Mouse (Mus musculus) left cerebral cortex, postnatal 25 days (tissue): ENCODE results near the gene Ccnl1. TPM values are rescaled to one million over a fixed set of nuclear protein-coding genes. Genes with fewer than 3 reads are reported as not detected.

Experiments
- DNase-seq, 2 experiments: peaks; one replicate each; pipeline ENCODE4 v3.0.0; 2022; ENCODE audit warnings: low spot score in 2 of 2, mixed read lengths in 1 of 2
- intact Hi-C: fragments of 180-260 bp; cut with DNase I; formaldehyde crosslinking; loops from one replicate; pipeline ENCODE4 v1.15.1; 2025
- total RNA-seq, 2 experiments: library from RNA; stranded (reverse); gene quantifications; 2 replicates each; pipeline ENCODE4 v1.2.3; 2021

The Ccnl1 gene
- total RNA-seq, 2 experiments from 2014 or later = 47.1 to 50.9 TPM

GRCm38 (mm10) chr3:65962270-65962930 lies 4.4 kb upstream of the Ccnl1 start:
- intact Hi-C loops = loop anchor here (5.0 kb wide), 1 partner anchor 1615 kb away; no protein-coding TSS in a partner anchor

GRCm38 (mm10) chr3:65960291-65960945 lies 2.4 kb upstream of the Ccnl1 start:
- intact Hi-C loops = loop anchor here (5.0 kb wide), 1 partner anchor 1617 kb away; no protein-coding TSS in a partner anchor
- no peak for DNase-seq

More at GRCm38 (mm10) chr3:65962270-65962930, 4.4 kb upstream of the Ccnl1 start:
- DNase-seq = no peak

DNA sequence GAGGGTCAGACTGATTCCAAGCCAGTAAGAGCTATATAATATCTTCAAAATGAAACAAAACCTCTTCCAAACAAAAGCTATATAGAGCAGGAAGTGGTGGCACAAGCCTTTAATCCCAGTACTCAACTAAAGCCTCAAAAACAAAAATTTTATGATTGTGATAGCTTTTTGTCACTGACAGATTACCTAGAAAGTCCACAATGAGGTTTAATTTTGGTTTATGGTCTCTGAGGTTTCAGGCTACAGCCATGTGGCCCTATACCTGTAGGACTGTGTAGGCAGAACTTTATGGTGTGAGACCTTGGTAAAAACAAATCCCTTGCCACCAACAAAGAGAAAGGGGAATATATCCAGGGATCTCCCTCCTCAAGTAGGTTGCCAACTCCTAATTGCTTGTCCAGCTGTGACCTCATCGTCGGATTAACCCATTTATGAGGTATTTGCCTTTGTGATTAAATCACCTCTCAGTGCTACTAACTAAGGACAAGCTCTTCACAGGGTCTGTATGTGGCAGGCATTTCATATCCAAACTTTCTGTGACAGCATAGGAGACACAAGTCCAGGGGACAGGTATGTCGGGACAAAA lies 1.5 kb upstream of the Ccnl1 start:
- no peak for DNase-seq
- intact Hi-C loops = loop anchor here (2.0 to 5.0 kb wide), 2 partner anchors 31 to 1618 kb away; no protein-coding TSS in a partner anchor

GRCm38 (mm10) chr3:65958840-65959185 lies 764 bp upstream of the Ccnl1 start:
- no peak for DNase-seq
- intact Hi-C loops = loop anchor here (1.0 to 2.0 kb wide), 2 partner anchors 15 to 32 kb away; no protein-coding TSS in a partner anchor

DNA sequence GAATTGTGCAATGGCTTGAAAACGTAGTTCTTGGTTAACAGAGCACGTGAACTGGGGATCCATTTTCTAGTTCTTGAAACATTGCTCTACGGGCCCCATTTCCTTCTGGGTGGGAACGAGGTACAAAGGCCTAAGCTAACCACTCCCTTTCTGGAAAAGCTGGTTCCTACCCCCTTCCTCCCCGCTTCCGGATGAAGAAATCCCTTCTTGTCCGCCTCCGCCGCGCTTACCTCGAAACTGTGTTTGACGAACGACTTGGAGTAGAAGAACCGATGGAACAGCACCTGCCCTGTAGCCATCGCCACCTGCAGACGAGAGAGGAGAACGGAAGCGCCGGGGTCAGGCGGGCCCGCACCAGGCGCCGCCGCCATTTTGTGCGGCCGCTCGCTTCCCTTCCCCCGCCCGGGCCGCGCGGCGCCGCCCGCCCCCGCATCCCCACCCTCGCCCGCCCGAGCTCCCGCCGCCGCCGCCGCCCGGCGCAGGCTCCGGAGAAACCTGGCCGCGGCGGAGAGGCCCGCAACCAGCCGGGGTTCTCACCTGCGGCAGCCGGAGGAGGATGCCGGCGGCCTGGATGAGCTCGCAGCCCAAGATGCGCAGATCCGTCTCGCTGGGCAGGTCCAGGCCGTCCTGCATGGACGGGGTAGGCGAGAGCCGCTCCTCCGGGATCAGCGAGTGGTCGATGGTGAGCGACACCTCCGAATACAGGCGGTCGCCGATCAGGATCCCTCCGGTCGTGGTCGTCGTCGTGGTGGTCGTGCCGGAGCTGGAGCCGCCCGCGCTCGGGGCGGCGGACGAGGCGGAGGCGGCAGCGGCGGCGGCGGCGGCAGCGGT lies 563 bp downstream of the Ccnl1 start:
- intact Hi-C loops = loop anchor here (1.0 to 2.0 kb wide), 2 partner anchors 17 to 33 kb away; no protein-coding TSS in a partner anchor
- peak; percentile 53 for DNase-seq

DNA sequence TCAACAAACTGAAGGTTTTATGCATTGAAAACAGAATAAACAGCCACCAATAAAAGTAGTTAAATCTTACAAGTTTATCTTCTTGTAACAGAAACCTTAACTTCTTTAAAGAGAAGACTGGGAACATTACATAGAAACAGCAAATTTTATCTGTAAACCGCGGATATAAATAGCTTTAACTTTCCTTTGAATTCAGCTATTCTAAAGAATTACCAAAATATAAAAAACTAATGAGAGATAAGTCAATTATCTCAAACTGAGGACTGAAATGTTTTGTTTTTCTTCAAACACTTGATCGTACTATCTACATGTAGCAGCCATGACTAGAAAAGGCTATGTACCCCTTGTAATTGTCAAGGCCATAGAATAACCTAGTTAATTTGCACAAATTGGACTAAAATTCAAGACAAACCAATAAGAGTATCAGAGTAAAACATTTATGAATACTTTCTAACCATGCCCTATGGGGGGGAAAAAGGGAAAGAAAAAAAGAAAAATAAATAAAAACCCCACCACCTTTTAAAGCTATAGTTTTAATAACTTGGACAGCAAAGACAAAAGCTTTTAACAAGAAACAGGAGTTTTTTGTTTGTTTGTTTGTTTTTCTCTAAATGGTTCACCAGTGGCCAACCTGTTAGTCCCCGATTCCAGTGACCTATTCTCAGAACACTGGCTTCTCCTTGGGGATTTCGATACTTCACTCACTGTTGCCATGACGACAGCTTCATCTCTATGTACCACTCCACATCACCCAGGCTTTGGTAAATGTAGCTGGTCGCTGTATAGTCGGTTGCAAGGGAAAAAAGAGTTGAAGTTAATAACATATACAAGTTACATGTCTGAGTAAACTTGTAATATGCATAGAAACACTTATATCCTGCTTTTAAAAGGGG lies 3.3 kb downstream of the Ccnl1 start:
- DNase-seq = no peak
- intact Hi-C loops = no loop called here

GRCm38 (mm10) chr3:65950831-65951365 lies 7.2 kb downstream of the Ccnl1 start:
- intact Hi-C loops = no loop called here
- DNase-seq = no peak

DNA sequence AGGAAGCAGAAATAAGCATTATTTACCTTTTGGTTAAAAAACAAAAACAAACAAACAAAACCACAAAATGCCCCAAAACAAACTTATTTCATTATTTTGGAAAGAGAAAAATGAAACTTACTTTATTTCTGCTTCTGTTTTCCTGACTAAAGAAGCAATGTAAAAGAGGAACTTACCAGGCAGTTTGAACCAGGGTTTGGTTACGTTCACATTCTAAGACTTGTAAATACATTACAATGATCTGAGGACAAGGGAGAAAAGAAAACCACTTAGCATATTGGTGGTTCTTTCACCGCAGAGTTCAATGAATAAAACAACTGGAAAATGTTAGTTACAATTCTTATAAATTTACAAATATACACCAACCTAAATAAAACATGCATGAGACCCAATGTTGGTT lies 7.7 kb downstream of the Ccnl1 start:
- intact Hi-C loops = no loop called here
- no peak for DNase-seq

- DNase-seq = no peak
- intact Hi-C loops = no loop called here
These were observed 12.6 kb downstream of the Ccnl1 start for GRCm38 (mm10) chr3:65945277-65945932.

DNA sequence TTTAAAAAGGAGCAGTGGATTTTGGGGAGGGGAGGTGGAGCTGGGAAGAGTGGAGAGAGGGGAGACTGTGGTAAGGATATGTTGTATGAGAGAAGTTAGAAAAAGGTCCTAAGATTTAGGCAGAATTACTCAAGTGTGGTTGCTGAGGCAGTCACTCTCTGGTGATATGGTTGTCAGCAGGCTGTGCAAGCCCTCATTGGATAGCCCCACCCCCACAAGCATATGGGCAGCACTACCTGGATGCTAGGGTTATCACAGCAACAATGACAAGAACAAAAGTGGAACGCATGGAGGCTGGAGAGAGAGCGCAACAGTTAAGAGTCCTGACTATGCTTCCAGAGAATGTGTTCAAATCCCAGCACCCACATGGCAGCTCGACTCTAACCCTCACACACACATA lies 13.3 kb downstream of the Ccnl1 start:
- intact Hi-C loops = no loop called here
- DNase-seq = no peak

DNA sequence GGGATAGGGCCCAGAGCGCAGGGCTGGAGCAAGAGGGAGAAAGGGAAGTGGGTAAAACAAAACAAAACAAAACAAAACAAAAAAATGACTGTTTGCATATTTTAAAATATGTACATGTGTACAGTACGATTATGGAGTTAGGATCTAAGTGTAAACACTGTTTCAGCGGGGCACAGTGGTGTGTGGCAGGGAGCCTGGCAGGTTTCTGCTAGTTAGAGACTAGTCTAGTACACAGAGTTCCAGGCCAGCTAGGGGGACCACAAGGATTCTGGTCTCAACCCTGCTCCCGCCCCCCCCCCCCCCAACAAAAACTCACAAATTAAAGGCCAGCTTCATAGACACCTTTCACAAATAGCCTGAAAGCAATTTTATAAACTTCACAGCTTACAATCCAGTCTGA lies 14.6 kb downstream of the Ccnl1 start:
- intact Hi-C loops = no loop called here
- no peak for DNase-seq

- intact Hi-C loops = no loop called here
- DNase-seq = no peak
These were observed 17.0 kb downstream of the Ccnl1 start for GRCm38 (mm10) chr3:65941052-65941451.

- DNase-seq = peak in 1 of 2 experiments; percentile 61
- intact Hi-C loops = loop anchor here (5.0 to 10.0 kb wide), 2 partner anchors 54 to 953 kb away; no protein-coding TSS in a partner anchor
These were observed 19.8 kb downstream of the Ccnl1 start for GRCm38 (mm10) chr3:65938211-65938610.

DNA sequence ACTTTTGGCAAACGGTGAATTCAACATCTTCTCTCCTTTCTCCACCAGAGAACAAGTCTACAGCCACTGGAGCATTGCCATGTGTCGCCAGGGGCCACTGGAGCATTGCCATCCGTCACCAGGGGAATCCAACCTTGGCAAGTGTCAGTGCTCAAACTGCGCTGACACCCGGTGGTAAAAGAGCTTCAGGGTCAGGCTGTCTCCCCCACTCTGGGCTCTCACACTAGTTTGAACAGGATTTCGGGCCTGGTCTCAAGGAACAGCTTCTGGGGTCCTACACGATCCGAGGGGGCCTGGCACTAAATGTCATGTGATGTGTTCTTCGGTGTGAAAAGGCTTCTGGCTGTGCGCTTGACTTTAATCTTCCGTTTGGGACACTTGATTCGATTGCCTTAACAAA lies 21.7 kb downstream of the Ccnl1 start:
- no peak for DNase-seq
- intact Hi-C loops = loop anchor here (5.0 to 10.0 kb wide), 2 partner anchors 56 to 952 kb away; no protein-coding TSS in a partner anchor

- intact Hi-C loops = loop anchor here (5.0 to 10.0 kb wide), 2 partner anchors 57 to 950 kb away; no protein-coding TSS in a partner anchor
- no peak for DNase-seq
These were observed 22.9 kb downstream of the Ccnl1 start for GRCm38 (mm10) chr3:65935153-65935552.

DNA sequence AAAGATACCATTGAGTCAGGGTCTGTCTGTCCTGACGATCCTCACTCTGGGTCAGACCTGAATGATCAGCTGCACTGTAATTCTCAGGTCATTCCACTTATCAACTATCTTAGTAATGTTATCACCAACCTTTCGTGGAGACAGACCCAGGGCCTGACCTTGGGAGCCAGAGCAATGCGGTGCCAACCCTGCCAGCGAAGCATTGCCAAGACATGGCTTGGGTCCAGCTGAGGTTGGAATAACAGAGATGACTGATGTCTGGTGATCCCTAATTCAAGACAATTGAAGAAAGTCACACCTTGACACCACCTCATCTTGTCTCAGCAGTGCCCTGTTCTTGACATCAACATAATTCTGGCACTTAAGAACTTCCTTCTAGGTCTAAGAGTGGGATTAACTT lies 24.3 kb downstream of the Ccnl1 start:
- DNase-seq = no peak
- intact Hi-C loops = loop anchor here (5.0 to 10.0 kb wide), 2 partner anchors 541 to 949 kb away; partner anchors contain the start of gene Ssr3

DNA sequence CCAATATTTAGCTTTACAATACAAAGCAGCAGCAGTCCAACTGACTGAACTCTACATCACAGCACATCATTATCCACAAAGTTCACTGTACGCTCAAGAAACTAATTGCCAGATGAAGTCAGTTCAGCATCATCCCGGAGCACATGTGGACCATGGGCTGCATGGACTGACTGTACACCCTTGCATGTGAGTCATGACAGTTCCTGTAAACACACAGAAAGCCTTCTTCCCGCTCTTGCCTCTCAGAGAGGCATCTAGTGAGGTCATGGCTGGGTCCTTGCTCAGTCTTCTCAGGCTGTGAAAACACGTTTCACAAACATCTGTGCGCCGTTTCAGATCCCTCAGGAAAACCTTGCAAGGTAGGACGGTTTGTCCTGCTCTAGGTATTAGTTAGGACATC lies 26.5 kb downstream of the Ccnl1 start:
- intact Hi-C loops = loop anchor here (5.0 to 10.0 kb wide), 2 partner anchors 539 to 947 kb away; partner anchors contain the start of gene Ssr3
- no peak for DNase-seq

GRCm38 (mm10) chr3:65930636-65931035 lies 27.4 kb downstream of the Ccnl1 start:
- no peak for DNase-seq
- intact Hi-C loops = loop anchor here (5.0 to 10.0 kb wide), 2 partner anchors 538 to 946 kb away; partner anchors contain the start of gene Ssr3
